Mouse (Mus musculus) E14TG2a.4 (cell line): ENCODE results near the gene Gm17949.

ENCODE experiments used
- CTCF ChIP-seq: conservative IDR thresholded peaks from 2 replicates; pipeline ENCODE4 v1.5.1; 2014; ENCODE audit warnings: low read length
- NANOG ChIP-seq: IDR thresholded peaks from 2 replicates; pipeline ENCODE4 v1.6.1; 2014; ENCODE audit warnings: borderline replicate concordance, low read length, mixed read lengths

DNA sequence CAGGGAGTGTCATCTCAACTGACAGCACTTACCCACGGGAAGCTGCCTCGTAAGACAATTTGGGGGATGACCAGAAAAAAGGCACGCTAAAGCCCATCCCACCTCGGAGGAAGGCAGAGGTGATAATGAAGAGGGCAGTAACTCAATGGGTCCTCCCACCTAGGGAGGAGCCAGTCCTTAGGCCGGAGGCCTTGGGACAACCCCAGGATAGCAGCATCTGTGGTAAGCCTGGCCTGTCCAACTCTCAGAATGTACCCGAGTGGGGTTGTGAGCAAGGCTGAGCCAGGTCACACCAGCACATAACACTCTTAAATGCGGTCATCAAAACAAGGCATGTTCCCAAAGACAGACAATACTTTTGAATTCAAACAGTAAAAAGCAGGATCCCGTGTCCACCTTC is 18.4 kb downstream of the Gm17949 start:
- no peak for TF ChIP-seq CTCF
- TF ChIP-seq NANOG, result no peak
